Mouse (Mus musculus): ENCODE results near the gene Mfge8.

Mfge8 gene

GRCm38 (mm10) chr7:79148711-79149266 is at the start of gene Mfge8:
Mfge8 (minus strand) TSS chr7:79149060.
- peak; percentile 68 for DNase-seq (ENCODE audit: low read depth, low spot score)

DNA sequence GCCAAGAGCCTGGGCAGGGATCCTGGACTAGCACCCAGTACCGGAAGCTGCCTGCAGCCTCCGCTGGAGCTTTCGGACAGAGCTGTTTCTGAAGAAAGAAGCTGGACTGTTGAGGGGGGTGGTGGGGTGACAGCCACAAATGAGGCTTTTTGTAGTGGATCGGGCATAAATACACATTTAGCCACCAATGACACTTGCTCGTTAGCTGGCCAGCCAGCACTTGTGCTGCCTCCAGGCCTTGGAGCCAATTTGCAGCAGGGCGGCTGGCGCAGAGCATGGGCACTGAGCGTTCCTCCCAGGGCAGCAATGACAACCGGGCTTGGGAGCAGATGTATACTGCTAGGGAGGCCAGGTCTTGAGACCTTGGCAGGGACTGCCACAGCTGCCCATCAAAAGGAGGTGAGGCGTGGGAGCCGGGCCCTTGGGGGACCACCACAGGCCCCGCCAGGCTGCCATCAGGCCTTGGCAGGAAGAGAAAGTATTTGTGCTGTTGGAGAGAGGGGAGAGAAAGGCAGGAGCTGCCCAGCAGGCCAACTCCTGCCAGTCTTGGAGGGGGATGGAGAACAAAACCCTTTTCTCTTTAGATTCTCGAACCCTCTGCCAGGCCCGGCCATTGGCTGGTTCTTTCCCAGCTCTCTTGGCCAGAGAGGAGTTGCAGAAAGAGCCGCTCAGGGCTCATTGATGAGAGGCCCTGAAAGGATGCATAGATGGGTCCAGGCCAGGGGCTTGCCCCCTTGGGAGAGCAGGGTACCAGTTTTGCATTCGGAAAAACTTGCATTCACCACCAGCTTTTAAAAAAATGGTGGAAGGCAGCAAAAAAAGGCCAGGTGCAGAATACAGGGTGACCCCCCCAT is 45.9 kb upstream of the Mfge8 start:
- no peak for DNase-seq (ENCODE audit: low read depth, low spot score)

DNA sequence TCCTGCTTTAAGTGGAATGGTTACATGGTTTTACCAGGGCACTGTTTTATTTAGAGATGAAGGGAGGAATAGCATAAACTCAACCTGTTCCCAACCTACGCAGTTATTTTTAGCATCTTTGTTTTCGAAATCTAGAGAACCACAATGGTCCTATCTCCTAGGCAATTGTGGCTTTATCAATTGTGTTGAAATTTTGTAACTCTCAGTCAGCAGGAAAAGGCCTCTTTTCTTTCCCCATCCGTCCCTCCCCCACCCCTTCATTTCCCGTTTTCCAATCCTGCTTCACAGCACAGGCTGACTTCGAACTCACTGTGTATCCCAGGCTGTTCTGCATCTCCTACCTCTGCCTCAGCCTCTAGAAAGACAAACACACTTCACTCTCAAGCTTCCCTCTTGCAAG is 45.1 kb upstream of the Mfge8 start:
- DNase-seq (ENCODE audit: low read depth, low spot score), result no peak

DNA sequence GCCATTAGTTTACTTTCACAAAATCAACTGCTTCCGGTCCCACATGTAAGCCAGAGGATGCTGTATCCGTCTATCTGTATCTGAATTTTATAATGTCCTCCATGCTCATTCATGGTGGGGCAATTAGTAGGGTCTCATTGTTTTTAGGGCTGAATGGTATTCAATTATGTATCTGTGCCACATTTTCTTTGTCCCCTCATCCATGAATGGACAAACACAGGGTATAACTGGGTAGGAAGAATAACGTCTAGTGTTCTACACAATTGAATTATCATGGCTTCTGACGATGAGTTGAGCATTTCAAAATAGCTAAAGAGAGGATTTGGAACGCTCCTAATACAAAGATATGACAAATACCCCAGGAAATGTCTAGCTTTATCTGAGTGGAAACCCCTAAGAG is 42.6 kb upstream of the Mfge8 start:
- DNase-seq (ENCODE audit: low read depth, low spot score), result no peak

- DNase-seq (ENCODE audit: low read depth, low spot score), result peak; percentile 57
Measured at GRCm38 (mm10) chr7:79190592-79190991, 41.7 kb upstream of the Mfge8 start.

DNA sequence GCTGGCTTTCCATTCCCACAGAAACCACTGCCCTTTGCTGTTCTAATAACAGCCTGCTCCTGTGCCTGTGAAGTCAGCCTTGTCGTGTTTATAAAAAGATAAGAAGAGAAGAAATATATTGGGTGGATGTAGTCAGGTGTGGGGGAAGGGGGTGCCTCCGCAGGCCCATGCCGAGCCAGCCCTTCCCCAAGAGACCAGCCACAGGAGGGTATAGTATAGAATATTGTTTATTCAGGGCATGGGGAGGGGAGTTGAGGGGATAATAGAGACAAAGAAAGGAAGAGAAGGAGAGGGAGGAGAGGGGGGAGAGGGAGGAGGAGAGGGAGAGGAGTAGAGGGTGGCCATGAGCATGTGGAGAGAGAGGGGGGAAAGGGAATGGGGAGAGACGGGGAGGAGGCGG is 40.4 kb upstream of the Mfge8 start:
- no peak for DNase-seq (ENCODE audit: low read depth, low spot score)

GRCm38 (mm10) chr7:79187591-79187990 is 38.7 kb upstream of the Mfge8 start:
- no peak for DNase-seq (ENCODE audit: low read depth, low spot score)

DNA sequence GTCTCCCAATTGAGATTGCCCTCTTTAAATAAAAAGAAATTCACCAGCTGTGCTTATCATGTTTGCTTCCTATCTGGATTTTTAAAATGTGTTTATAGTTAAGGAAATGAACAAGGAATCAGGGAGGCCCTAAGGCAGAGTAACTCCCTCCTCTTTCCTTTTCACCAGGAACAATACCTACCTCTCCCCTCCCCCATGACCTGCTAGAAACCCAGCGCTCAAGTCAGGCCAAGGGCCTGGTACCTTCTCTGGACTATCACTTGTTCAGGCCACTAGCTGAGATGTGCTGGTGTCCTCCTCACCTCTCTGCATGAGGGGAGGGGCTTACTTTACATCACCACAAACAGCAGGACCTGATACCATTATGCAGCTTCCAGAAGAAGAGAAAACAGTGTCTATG is 34.6 kb upstream of the Mfge8 start:
- no peak for DNase-seq (ENCODE audit: low read depth, low spot score)

DNA sequence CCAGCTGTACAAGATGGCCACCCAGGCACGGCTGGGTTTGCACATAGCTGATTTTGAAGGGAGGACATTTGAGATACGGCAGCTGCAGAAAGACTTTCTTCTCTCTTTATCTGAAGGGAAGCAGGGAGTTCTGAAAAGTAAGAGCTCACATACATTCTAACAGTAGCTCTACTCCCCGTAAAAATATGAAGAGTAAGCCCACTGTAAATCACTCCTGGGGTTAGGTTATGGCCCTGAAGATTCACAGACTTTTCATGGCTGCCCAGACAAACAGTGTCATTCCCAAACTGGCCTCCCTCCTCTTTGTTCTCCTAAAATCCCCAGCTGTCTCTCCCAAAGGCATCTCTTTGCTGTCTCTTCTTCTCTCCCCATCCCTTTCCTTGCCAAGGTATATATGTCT is 24.9 kb upstream of the Mfge8 start:
- DNase-seq (ENCODE audit: low read depth, low spot score), result no peak

DNA sequence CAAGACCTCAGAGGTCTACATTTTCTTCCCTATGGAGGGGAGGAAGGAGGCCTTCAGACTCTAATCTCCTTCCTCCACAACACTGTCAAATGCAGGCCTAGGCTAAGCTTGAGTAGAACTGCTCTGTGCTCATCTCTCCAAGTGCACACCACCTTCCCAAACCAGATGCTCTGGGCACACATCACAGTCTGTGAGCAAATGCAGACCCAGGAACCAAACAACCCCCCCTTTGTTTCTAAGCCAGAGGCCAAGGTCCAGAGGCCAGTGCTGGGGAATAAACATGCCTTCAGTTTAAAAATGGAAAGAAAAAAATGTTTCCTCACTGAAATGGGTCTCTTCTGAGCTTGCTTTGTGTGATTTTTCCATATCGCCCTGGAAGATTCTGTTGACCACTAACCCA is 22.9 kb upstream of the Mfge8 start:
- no peak for DNase-seq (ENCODE audit: low read depth, low spot score)

DNA sequence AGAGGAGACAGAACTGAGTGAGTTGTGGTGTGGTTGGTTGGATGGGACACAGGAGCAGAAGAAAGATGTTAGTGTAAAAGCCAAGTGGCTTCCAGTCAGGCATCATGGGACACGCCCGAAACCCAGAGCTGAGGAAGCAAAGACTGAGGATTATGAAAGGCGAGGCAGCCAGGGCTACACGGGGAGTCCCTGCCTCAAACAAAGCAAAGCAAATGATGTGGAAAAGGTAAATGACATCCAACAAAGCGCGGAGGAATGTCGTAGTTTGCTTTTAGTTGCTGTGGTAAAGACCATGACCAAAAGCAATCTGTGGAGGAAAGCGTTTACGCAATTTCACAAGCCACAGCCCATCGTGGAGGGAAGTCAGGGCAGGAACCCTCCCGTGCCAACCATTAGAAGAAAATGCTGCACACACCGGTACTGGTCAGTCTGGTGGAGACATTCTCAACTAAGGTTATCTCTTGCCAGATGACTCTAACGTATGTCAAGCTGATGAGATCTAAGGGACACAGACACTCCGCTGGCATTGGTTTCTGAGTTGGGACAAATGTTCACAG is 18.2 kb upstream of the Mfge8 start:
- DNase-seq (ENCODE audit: low read depth, low spot score), result no peak

DNA sequence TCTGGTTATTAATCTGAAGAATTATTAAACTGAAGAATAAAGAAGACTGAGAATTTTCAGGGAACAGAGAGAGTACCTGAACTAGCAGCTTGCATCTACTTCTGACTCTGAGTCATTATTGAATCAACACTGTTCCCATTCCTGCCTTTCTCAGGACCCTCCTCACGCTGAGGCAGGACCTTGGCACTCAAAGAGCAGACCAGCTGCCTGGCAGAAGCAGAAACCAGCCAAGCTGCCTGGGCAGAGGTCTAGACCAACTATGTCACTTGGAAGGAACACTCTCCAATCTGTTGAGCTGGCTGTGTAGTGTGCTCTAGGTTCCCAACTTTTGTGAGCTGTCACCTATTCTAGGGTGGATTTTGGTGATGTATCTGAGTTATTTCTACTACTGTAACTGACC is 10.5 kb upstream of the Mfge8 start:
- DNase-seq (ENCODE audit: low read depth, low spot score), result no peak

- DNase-seq (ENCODE audit: low read depth, low spot score), result no peak
Measured at GRCm38 (mm10) chr7:79149522-79149921, 662 bp upstream of the Mfge8 start.

DNA sequence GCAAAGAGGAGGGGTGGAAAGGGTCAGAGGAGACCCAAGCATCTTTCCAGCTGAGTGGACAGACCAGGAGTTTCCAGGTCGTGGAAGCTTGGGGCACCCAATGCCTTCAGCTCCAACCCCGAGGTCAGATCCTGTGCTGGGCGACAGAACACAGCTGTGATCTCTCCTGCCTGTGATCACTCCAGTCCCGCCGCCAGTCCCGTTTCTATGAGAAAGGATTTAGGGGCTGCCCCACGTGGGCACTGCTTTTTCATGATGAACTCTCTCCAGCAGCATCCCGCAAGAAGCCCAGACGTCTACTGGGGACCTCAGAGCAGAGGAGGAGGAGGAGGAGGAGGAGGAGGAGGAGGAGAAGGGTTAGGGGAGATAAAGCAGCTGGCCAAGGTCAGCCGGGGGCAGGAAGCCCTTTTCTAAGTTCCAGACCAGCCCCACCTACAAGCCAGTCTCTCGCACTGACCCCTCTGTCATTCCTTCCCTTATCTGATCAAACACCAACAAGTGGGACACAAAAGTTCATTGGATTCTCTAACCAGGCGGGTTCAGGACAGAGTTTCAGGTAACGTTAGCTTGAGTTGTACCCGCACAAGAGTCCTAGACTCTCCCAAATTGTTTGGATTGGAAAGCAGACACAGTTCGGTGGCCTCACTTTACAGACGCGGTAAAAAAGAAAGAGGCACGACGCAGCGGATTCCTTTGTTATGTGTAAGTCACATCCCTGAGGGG is 768 bp downstream of the Mfge8 start:
- peak; percentile 12 for DNase-seq (ENCODE audit: low read depth, low spot score)

DNA sequence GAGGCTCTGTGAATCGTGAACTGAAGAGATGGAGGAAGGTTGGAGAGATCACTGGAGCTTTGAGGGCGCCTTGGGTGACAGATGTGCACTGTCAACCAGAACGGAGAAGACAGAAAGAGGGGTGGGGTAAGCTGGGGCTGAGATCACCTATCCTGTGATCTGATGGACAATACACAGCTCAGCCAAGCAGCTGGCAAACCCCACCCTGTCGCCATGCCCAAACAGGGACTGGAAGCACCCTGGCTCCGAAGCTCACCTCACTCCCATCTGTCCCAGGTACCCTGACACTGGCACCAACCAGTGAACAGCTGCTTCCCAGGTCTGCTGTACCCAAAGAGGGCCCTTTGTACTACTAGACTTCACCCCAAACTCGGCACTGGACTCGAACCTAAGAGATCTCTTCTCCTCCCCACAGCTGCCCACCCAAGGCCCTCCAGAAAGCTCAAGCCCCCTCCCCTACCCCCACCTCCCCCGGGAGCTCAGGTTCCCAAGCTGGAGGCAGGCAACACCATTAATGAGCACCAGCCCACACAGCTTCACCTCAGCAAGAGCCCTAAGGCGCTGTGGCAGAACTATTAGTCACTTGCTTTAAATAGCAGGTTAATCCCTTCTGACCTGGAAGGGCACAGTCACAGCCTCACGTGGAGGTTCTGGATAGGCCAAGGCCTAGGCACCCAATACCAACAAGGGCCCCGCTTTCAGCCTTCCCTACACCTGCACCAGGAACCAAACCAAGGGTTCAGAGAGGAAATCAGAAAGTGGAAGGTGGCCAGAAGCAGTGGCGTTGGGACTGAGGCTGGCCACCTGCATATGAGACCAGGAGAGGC is 1.6 kb downstream of the Mfge8 start:
- no peak for DNase-seq (ENCODE audit: low read depth, low spot score)

- peak; percentile 75 for DNase-seq (ENCODE audit: low read depth, low spot score)
Measured at GRCm38 (mm10) chr7:79140897-79141296, 8.0 kb downstream of the Mfge8 start.

DNA sequence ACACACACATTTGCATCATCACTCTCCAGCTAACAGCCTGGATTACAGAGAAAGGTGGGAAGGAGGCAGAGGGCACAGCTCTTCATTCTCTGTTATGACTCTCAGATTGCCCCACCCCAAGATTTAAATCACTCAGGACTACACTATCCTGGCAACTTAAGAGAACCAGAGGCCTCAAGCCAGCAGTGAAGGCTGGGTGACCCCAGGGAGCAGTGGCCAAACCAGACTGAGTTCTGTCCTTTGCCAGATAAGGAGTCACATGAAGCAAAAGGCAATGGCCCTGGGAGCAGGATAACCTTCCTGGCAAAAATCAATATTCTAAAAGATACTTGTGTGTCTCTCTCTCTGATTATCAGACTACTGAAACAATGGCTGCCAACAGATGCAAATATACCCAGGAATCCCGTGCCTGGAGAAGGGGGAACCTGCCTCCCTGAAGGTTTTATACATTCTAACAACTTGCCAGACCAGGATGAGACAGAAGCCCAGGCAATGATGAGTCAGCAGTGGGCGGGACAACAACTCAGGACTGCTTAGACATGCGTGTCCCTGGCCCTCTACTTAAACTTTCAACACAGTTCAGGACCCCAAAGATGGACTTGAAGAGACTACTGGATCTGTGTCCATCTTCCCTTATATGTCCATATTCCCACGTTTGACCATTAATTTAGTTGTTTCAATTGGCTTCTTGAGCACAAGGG is 8.8 kb downstream of the Mfge8 start:
- no peak for DNase-seq (ENCODE audit: low read depth, low spot score)

GRCm38 (mm10) chr7:79139328-79139824 is 9.5 kb downstream of the Mfge8 start:
- DNase-seq (ENCODE audit: low read depth, low spot score), result no peak

DNA sequence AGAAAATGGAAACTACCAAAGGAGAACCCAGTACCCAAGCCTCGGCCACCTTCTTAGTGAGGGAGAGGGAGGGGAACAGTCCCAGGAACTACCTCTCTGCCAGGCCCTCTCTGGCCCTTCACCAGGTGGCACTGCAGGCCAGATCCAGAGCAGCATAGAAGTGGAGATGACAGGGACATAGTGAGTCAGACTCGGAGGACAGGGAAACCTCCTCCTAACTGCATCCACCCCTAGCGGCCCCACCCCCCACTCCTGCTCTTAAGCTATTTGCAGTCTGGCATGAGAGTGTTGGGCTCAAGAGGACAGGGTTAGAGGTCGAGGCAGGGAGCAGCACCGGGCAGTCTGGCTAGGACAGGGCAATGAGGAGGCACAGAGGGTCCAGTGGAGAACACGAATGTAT is 15.5 kb downstream of the Mfge8 start:
- DNase-seq (ENCODE audit: low read depth, low spot score), result no peak

- no peak for DNase-seq (ENCODE audit: low read depth, low spot score)
Measured at GRCm38 (mm10) chr7:79130843-79131444, 17.9 kb downstream of the Mfge8 start, which contains the start of gene Hapln3. Hapln3 (minus strand) TSS chr7:79131018.
